Mouse (Mus musculus) cerebellum, postnatal 14 days (tissue): ENCODE measurements around the gene Mfsd4a.

ENCODE experiments used
- DNase-seq, 2 experiments: peaks; one replicate each; pipeline ENCODE4 v3.0.0; 2021; ENCODE audit warnings: mixed read lengths in 2 of 2

Mfsd4a gene

DNA sequence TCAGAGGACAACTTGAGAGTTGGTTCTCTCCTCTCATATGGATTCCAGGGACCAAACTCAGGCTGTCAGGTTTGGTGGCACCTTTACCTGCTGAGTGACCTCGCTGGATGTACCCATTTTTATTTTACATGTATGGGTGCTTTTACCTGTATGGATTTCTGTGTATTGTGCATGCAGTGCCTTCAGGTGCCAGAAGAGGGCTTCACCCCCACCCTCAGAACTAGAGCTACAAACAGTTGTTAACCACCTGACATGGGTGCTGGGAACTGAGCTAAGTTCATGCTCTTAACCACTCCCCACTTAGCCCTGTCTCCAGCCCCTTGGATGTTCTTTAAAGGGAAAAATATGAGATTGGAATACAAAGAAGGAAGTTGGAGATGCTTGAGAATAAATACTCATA is 53.1 kb downstream of the Mfsd4a start:
- no peak for DNase-seq

DNA sequence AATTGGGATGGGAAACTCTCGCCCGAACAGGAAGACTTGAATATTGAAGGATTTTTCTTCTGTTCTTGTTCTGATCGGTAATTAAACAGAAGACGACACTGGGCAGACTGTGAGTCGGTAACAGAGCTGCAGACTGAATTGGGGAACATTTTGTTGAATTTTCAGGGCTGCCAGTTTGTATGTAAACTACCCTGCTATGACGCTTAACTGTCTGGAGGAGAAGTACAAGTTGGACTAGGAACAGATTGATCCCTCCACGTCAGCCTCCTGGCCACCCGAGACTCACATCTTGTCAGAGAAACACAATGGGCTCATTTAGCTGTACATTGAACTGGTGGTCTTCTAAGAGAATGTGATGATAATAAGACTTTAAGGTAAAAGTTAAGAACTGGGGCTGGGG is 55.0 kb downstream of the Mfsd4a start:
- no peak for DNase-seq

DNA sequence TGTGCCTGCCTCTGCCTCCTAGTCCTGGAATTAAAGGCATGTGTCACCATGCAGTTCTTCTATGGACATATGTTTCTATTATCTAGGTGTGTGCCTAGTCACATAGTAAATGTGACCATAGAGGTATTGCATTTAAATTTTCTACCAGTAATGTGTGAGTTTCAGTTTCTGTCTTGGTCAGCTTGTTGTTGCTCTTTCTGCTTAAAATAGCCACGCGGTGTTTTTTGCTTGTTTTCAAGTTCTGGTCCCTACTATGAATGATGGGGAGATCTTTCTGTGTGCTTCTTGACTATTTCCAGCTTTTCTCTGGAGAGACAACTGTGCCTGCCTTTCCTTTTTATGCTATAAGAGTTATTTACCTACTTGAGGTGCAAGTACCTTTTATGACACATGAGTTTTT is 56.1 kb downstream of the Mfsd4a start:
- no peak for DNase-seq

DNA sequence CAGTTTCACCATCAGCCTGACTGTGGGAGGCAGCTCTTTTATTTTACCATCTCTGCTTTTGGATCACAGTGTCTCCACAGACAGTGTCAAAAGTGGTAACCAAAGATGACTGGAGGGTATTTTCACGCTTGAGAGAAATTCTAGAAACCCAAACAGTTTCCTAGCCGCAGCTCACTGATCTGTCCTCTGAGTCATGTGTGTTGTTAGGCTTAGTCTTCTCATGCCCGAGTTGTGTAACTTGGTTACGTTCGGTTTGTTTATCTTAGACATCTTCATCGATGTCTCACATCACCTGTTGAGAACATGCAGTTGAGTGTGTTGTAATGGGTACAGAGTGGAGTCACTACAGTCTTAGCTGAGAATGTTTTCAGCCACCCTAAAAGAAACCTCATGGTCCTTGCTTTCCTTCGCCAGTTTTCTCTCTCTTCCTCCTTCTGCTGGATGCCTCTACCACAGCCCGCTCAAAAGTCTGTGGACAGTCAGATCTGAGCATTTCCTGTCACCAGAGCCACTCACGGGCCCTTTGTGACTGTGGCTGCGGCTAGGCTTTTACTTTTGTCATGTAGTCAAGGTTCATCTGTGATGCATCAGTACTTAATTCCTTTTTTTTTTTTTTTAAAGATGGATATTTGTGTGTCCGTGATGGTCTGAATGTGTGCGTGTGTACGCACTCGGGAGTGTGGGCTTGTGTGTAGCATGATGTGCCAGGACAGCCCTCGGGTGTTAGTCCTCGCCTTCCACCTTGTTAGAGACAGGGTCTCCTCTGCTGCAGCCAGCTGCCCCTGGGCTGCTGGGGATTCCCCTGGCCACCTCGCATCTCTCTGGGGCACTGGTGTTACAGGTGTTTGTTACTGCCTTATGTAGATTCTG is 57.0 kb downstream of the Mfsd4a start:
- DNase-seq: no peak

DNA sequence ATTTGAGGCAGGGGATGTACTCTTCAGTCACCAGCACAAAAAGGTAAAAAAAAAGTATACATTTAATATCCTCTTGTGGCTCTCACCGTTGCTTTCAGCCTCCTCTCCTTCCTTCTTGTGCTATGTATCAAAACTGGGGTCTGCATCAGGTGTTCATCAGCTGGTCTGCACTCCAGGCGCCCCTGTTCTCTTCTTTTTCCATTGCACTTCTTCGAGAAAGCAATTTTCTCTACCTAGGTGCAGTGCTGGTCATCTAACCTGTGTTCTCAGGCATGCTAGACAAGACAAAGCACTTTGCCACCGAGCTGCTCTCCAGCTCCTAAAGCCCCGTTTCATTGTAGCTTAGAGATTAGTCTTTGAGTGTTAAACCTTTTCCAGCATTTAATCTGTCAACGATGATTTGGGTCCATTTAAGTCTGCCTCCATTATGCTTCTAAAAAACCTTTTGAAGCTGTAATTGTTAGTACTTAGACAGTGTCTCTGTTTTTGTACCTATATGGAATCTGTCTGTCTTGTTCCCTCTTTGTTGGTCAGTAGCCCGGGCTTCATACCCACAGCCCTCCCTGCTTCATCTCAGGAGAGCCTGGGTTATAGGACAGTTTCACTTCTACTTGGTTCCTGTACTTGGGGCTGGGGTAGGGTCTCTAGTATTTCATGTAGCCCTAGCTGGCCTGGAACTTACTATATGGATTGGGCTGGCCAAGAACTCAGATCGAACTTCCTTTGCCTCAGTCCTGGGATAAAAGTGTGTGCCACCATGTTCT is 58.8 kb downstream of the Mfsd4a start:
- DNase-seq: no peak

DNA sequence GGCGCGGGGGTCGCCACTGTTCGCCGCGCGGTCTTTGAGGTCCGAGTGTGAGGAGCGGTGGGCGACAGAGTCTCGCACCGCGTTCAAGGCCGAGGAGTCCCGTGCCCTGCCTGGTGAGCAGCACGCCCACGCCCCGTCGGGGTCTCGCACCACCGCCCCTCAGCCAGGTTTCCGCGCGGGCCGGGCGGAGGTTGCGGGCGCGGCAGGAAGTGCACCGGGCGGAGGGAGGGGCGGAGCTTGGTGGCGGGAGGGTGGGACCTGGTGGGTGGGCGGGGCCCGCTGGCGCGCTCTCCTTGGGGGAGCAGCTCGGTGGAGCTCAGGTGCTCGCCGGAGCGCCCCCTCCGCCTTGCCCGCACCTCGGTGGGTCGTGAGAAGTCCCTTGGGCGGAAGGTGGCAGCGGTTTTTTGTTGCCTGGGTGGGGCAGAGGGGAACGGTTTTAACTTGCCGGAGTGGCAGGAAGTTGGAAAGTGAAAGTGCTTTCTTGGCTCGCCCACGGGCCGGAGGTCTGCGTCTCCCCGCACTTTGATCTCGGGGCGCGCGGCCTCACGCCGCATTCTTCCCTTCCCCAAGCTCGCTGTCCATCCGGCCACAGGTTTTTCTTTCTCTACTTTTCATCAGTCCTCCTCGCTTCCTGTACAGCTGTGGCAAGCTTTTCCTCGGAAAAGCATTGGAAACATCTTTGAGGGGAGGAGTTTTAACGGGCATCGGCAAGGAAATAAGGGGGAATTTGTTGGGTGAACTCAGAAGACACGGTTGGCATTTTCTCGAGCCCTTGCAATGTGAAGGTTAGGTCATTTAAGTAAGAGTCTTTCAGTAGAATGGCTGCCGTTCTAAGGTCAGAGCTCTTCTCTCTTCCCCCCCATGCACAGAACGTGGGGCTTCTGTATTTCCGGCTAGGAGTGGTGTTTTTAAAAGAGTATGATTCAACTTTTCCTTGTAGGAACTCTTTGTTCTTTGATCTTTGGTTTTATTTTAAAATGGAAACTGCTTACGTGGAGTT is 59.7 kb downstream of the Mfsd4a start:
- DNase-seq: peak; percentile 88

DNA sequence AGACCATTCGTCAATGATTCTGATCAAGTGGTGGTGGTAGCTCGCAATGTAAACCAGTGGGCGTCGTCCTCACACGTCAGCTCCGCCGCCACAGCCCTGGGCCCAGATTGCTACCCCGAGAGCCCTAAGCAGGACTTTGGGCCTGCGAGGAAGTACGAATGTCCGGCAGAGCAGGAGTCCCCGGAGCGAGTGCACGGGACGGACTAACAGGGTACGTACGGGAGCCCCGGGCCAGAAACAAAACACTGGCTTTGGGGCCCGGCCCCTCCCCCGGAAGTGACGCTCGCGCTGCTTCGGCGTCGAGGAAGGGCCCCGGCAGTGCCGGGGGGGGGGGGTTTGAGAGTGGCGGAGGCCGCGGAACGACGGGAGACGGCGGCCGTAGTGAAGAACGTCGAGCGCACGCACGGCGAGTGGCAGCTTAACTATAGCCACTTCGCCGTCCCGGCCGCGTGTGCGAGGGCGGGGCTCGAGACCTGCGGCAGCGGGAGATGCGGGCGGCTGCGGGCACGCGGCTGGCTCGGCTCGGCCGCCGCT is 60.5 kb downstream of the Mfsd4a start, which contains the start of gene Elk4:
TSS of gene Elk4 (plus strand) at position 326 of the 534 bp plus-strand sequence.
- DNase-seq: peak; percentile 89 to 92

DNA sequence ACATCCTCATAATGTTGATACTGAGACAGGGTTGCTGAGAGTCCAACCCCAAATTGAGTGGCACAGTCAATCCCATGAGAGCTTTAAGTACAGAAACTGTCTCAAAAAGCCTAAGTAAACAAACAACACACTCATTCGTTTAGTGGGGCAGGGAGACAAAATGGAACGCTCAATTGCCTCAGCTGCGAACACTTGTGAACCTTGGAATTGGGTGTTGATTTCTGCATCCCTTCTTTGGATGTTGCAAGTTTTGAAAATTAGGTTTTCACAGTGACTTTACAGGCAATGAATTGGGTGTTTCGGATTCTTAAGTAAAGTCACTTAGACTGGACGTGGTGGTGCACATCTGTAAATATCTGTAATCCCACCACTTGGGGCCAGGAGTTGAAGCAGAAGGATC is 61.1 kb downstream of the Mfsd4a start:
- DNase-seq: no peak

DNA sequence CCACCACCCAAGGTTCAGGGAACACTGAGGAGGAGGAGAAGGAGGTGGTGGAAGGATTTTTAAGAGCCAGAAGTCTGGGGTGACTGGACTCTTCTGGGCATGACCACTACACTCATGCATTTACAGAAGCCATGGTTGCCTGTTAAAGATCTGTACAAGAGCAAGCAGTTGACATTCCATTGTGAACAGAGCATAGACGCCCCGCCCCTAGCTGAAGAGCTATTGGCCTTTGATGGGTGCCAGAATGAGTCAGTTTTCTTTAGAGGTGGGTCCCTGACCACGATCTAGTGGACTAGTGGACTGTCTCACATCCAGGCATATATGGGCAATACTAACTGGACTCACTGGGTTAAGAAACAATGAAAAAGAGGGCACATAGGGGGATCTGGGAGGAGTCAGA is 61.8 kb downstream of the Mfsd4a start:
- DNase-seq: no peak

DNA sequence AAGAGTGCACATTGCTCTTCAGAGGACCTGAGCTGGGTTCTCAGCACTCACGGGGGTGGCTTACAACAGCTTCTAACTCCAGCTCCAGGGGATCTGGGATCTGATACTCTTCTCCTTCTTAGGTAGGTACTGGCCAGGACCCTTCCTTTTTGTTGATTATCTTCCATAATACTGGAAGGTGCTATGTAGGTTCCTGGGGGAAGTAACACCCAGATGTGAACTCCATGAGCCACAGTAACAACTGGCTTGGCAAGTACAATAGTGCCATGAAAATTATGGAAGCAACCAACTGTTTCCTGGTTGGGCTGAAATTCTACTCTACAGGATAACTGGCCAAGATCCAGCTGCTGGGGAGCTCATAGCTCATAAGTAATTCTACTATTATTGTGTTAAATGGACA is 62.4 kb downstream of the Mfsd4a start:
- no peak for DNase-seq

DNA sequence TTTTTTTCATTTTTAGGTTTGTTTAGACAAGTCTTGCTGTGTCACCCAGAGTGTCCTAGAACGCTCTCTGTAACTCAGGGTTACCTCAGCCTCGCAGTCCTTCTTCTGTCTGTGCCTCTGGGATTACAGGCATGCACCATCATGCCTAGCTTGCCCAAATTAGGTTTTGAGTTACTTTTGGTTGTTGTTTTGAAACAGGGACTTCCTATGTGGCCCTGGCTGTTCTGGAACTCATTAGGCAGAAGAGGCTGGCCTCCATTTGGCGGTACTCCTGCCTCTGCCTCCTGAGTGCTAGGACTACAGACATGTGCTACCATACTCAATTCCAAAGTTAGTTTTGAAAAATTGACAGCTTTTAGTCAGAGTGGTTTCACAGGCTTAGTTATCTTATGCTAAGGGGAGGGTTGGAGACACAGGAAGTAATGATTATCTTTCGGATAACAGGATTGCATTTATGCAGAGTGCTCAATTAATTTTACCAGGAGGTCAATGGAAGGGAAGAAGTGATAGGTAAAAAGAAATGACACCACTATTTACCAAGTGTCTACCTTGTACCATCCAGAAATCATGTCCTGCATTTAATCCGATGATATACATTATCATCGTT is 63.2 kb downstream of the Mfsd4a start:
- DNase-seq: no peak

DNA sequence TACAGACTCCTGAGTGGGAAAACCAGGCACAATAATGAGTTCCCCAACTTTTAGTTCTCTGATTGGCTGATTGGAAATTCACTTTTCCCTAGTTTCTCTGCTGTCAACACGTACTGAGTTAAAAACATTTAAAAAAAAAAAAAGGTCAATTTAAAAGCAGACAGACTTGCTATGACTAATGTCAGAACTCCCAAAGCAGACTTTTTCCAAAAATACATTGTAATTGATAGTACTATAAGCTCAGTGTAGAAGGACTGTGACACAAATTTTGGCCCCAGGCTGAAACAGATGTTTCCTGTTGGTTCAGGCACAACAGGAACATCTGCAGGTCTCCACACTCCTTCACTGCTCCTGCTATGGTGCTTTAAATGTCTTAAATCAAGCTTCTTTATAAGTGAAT is 64.0 kb downstream of the Mfsd4a start:
- no peak for DNase-seq

DNA sequence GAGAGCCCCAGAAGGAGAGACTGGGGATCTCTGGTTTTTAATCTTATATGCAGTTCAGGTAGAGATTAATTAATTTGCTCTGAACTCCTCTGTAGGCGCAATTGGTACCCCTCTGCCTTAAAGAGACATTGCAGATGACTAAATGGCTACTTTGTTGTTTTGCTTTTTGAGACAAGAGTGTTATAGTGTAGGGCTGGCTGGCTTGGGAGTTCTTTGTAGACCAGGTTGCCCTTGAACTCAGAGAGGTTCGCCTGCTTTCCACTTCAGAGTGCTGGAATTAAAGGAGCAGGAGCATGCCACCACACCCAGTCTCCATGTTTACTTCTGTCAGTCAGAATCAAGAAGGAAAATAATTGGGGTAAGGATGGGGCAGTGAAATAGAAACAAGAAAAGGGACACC is 64.8 kb downstream of the Mfsd4a start:
- no peak for DNase-seq

DNA sequence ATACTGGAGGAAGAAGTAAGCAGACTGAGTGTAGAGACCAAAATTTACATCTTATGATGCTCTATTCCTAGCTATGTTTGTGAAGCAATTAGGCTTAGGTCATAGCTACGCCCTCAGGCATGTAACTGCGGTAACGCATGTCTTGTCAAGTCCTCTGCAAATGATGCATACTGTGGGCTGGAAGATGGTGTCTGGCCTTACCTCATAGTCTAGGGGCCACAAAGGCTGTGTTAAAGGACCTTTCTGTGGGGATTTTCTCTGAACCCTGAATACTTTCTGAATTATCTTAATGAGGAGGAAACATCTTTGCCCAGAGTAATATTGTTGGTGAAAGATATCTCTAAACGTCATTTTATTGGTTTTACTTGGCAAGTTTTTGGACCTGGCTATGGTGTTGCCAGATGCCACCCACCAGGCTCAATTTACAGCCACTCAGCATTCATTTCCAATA is 66.0 kb downstream of the Mfsd4a start:
- no peak for DNase-seq

DNA sequence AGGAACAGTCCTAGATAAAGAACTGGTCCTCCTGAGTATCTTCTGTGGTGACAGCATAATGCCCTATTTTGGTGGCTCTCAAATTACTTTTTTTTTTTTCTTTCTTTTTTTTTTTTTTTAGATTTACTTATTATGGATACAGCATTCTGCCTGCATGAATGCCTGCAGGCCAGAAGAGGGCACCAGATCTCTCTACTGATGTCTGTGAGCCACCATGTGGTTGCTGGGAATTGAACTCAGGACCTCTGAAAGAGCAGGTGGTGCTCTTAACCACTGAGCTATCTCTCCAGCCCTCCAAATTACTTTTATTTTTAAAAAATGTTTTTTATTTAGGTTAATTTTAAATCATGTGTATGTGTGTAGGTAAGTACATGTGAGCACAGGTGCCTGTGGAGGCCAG is 67.4 kb downstream of the Mfsd4a start:
- no peak for DNase-seq

DNA sequence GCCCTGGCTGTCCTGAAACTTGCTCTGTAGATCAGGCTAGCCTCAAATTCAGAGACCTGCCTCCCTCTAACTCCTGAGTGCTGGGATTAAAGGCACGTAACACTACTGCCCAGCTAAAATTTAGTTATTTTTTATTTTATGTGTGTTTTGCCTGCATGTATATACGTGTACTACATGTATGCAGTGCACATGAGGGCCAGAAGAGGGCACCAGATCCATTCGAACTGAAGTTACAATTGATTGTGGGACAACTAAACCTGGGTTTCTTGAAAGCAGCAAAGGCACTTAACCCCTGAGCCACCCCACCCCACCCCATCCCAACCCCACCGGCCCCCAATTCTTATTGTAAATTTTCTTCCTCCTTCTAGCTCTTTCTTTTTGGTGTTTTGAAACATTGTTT is 72.8 kb downstream of the Mfsd4a start:
- peak; percentile 77 to 87 for DNase-seq

DNA sequence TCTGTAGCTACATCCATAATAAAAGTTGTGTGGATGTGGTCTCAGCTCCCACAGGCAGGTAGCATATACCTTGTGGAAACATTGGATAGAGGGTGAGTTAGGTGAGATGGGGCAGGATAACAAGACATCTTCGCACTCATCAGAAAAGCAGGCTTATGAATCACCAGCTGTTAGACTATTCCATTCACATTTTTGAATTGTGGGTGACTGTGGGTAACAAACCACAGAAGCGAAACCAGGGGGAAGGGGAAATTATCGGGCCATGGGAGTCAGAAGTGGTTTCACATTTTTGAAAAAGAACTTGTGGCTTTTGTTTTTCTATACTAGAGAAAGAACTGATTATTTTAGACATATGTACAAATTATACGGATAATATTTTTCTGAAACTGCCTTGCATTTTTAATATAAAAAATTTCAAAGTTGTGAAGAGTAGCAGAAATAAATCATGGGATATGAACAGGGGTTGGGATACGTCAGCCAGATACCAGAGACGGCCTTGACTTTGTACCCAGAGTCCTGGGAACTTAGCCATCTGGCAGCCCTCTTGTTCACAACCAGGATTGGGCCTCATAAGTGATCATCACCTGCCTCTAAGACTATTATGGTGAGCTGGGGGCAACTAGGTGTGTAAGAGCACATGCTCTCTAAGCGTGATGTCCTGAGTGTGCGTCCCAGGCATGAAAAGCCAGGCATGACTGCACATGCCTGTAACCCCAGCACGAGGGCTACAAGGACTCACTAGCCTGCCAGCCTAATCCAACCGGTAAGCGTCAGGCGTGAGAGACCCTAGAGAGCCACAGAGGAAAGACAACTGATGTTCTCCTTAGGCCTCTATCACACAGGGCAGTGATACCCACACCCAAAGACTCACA is 74.5 kb downstream of the Mfsd4a start:
- no peak for DNase-seq

DNA sequence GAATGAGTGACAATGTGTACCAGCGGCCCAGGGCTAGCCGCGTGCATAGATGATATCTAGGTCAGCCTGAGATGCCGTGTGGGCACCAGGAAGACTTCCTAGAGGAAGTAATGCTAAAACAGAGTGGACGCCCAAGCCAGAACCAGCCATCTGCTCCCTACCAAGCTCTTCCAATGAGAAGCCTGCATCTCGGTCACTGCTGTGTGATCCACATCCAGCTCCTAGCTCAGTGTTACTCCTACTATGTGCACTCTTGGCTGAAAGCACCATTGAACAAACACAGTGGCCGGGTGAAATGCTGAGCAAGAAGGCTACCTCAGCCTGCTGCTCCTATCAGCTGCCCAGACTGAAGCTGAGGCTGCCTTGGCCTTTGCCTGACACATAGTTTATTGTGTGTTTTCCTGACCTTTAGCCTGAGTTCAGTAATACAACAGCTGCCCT is 75.3 kb downstream of the Mfsd4a start:
- peak in 1 of 2 experiments; percentile 40 for DNase-seq

DNA sequence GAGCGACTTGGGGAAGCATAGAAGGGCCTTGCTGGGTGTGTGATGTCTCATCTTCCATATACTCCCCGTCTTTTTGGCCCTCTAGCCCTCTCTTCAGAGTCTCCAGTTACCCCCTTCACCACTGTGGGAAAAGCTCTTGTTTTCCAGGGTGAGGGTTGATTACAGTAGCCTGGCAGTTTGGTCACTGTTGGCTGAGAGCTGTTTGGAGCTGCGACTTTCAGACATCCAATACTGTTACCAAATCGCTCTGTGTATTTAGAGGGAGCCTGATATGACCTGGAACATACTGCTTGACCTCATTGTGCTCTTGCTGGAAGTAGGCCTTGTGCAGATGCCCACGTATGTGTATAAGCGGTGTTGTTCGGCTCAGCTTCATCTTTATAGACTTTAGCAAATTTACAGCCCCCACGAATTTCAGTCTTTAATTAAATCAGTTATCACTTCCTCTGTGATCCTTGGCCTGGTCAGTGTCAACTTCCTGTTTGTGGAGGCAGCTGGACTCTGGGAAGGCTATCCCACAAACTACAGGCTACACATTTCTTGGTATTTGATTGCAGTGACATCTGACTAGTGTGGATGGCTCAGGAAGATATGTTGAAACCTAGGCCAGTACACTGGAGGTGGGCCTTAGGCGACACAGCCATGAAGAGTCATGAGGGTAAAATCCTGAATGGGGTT is 77.6 kb downstream of the Mfsd4a start:
- DNase-seq: no peak

DNA sequence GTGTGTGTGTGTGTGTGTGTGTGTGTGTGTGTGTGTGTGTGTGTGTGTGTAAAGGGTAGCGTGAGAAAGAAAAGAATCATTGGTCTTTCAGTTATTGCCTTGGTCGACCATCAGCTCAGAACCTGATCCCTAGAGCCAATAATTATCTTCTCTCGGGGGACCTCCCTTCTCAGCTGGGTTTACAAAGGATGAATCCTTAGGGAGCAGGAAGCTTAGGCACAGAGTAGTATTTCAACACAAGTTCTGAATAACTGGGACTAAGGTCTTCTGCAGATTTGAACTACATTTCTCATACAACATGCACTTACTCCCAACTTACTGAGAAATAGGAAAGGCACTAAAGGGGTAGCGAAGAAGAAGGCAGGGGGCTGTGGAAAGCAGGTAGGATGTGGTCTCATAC is 78.4 kb downstream of the Mfsd4a start:
- no peak for DNase-seq
